Mouse (Mus musculus) spleen, adult 2 months (tissue): ENCODE data around the gene Gm43302.

Experiments
- CTCF ChIP-seq: fragments of 200-500 bp; IDR thresholded peaks from 2 replicates; pipeline ENCODE4 v1.5.1; 2011; ENCODE audit warnings: mild to moderate bottlenecking, inconsistent platforms; ENCODE audit not compliant: insufficient read depth, insufficient read length, insufficient replicate concordance; ENCODE audit errors: extremely low read depth
- POLR2A ChIP-seq: fragments of 200-500 bp; IDR thresholded peaks from 2 replicates; pipeline ENCODE4 v1.6.1; 2011; ENCODE audit warnings: low read depth, low read length, inconsistent platforms

- no peak for TF ChIP-seq CTCF
- no peak for TF ChIP-seq POLR2A
These were observed 12.7 kb upstream of the Gm43302 start for GRCm38 (mm10) chr5:105306159-105306581.
